Mouse (Mus musculus) forebrain, embryonic 15.5 days (tissue): ENCODE data around the gene Ptpn14. TPM values are rescaled to one million over a fixed set of nuclear protein-coding genes. Genes with fewer than 3 reads are reported as not detected.

Experiments used
- ATAC-seq: fragments of 200-750 bp; cut with Nextera tagmentation; replicated peaks from 2 replicates; pipeline ENCODE4 v1.8.0; 2017; ENCODE audit warnings: mild to moderate bottlenecking, moderate TSS enrichment, moderate library complexity
- H3K27ac ChIP-seq: fragments of 300-500 bp; sonication (generic); replicated peaks from 2 replicates; pipeline ENCODE4 v1.5.1; 2015; ENCODE audit warnings: mild to moderate bottlenecking, inconsistent platforms
- H3K27me3 ChIP-seq: fragments of 300-500 bp; sonication (generic); 2 replicates; pipeline ENCODE4 v1.6.1; 2015; ENCODE audit warnings: inconsistent platforms
- H3K36me3 ChIP-seq: fragments of 300-500 bp; sonication (generic); 2 replicates; pipeline ENCODE4 v1.6.1; 2015; ENCODE audit warnings: mild to moderate bottlenecking, inconsistent platforms
- H3K4me1 ChIP-seq: fragments of 300-500 bp; sonication (generic); 2 replicates; pipeline ENCODE4 v1.6.1; 2015; ENCODE audit warnings: inconsistent platforms
- H3K4me2 ChIP-seq: fragments of 300-500 bp; sonication (generic); replicated peaks from 2 replicates; pipeline ENCODE4 v1.6.1; 2015; ENCODE audit warnings: mild to moderate bottlenecking, inconsistent platforms
- H3K4me3 ChIP-seq: fragments of 300-500 bp; sonication (generic); 2 replicates; pipeline ENCODE4 v1.5.1; 2015; ENCODE audit warnings: mild to moderate bottlenecking, inconsistent platforms
- H3K9ac ChIP-seq: fragments of 300-500 bp; sonication (generic); replicated peaks from 2 replicates; pipeline ENCODE4 v1.6.1; 2015; ENCODE audit warnings: mild to moderate bottlenecking, inconsistent platforms
- H3K9me3 ChIP-seq: fragments of 300-500 bp; sonication (generic); 2 replicates; pipeline ENCODE4 v1.6.1; 2016; ENCODE audit warnings: inconsistent platforms
- WGBS: fragments of 180-500 bp; shearing (Covaris S2); methylation state at CpG from one replicate; pipeline ENCODE4 v1.1.7; 2015; ENCODE audit warnings: mixed read lengths; 5-methylcytosine and 5-hydroxymethylcytosine counted together
- polyA plus RNA-seq: library from polyadenylated mRNA; unstranded; fragments of >200 nt; fragmentation: Nextera tagmentation; extraction: Ambion mirVana; gene quantifications from 2 replicates; pipeline ENCODE4 v1.2.1, GENCODE M21; 2015

Gene Ptpn14
- polyA plus RNA-seq, 1 experiment from 2014 or later, result 0.64 TPM

DNA sequence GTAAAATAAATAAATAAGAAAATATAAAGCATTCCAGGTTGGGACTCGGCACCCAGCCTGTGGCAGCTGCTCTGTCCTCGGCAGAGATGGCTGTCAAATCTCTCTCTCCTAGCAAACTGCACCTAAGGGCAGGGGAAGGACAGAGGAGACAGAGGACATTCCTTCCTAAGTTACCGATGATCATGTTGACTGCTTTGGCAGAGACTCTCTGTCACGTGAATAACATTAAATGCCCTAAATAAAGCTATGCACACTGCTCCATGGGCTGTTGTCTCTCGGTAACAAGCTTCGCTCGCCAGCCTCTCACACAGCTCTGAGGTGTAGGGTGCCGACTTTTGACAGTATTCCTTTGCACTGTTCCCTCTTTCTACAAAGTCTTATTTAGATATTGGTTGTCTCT, 148.1 kb downstream of the Ptpn14 start:
- ATAC-seq, result no peak
- WGBS, result 77% methylated on average over 8 of the region's 8 CpGs
- no peak overlapping the region for H3K4me2 ChIP-seq
- no peak overlapping the region for H3K4me3 ChIP-seq
- no peak overlapping the region for H3K9ac ChIP-seq
- H3K9me3 ChIP-seq, result no peaks in the 10 kb centered on the region
- H3K4me1 ChIP-seq, result no peaks in the 10 kb centered on the region
- no peak overlapping the region for H3K27ac ChIP-seq
- no peaks in the 10 kb centered on the region for H3K27me3 ChIP-seq
- H3K36me3 ChIP-seq, result no peaks in the 10 kb centered on the region

DNA sequence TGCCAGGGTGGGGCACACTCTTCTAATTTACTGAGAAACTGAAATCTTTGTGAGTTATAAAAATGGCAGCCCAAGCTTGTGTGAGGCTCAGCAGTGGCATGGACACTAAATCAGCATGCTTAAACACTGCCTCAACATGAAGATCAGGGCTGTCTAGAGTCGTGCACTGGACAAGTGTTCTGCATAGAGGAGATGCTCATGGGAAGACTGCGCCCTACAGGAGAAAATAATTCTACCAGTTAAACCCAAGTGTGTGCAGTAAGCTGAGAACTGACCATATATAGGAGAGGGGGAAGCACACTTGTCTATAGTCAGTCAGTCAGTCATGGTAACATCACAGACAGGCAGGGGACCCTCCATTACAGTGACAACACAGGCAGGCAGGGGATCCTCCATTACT, 151.1 kb downstream of the Ptpn14 start:
- Histone ChIP-seq H3K27me3 (no peaks in the 10 kb centered on the region), H3K4me2 (no peak overlapping the region), H3K27ac (no peak overlapping the region), H3K4me1 (no peaks in the 10 kb centered on the region), H3K36me3 (no peaks in the 10 kb centered on the region), H3K4me3 (no peak overlapping the region), H3K9me3 (no peaks in the 10 kb centered on the region), H3K9ac (no peak overlapping the region)
- 54% methylated on average over 2 of the region's 2 CpGs for WGBS
- peak; percentile 44; the same call in 1 of the 2 replicates for ATAC-seq

DNA sequence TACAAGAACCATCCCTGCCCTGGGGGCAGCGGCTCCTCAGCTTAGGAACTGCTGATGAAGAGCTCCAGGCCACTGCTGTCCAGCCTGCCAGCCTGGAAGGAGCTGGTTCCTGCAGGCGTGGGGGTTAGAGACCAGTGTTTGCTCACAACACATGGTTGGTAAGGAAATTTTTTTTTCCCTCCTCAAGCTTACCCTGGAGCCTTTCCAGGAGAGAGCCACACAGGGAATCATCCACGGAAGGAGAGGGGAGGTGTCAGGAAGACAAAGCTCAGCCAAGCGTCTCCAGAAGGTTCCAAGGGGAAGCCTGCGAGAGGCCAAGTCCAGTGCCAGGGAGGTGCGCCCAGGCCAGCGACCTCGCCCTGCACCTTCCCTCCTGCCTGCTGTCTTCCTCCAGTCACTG, 151.9 kb downstream of the Ptpn14 start:
- ATAC-seq, result no peak
- no peak overlapping the region for H3K27ac ChIP-seq
- WGBS, result 77% methylated on average over 8 of the region's 8 CpGs
- no peaks in the 10 kb centered on the region for H3K9me3 ChIP-seq
- no peaks in the 10 kb centered on the region for H3K4me1 ChIP-seq
- no peak overlapping the region for H3K4me2 ChIP-seq
- no peak overlapping the region for H3K9ac ChIP-seq
- H3K4me3 ChIP-seq, result no peak overlapping the region
- H3K27me3 ChIP-seq, result no peaks in the 10 kb centered on the region
- no peaks in the 10 kb centered on the region for H3K36me3 ChIP-seq

DNA sequence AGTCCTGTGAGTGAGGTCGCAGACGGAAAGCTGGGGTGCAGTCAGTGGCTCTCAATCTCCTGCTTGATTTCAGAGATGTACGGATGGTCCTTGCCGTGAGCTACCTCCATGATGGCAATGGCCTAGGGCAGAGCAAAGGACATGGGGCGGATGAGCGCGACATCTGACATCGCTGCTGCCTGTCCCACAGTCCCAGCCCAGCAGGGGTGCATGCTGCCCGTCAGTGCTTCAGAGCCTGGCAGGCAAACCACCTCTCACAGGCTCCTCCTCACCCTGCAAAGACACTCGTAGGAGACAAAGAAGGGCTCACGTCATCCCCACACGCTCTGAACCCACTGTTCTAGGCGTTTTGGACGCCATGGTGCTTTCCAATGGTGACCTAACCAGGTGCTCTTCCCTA, 152.7 kb downstream of the Ptpn14 start:
- no peak overlapping the region for H3K4me2 ChIP-seq
- no peaks in the 10 kb centered on the region for H3K36me3 ChIP-seq
- no peak overlapping the region for H3K27ac ChIP-seq
- 75% methylated on average over 14 of the region's 14 CpGs for WGBS
- no peaks in the 10 kb centered on the region for H3K4me1 ChIP-seq
- no peaks in the 10 kb centered on the region for H3K27me3 ChIP-seq
- H3K9me3 ChIP-seq, result no peaks in the 10 kb centered on the region
- H3K4me3 ChIP-seq, result no peak overlapping the region
- no peak overlapping the region for H3K9ac ChIP-seq
- ATAC-seq, result no peak

DNA sequence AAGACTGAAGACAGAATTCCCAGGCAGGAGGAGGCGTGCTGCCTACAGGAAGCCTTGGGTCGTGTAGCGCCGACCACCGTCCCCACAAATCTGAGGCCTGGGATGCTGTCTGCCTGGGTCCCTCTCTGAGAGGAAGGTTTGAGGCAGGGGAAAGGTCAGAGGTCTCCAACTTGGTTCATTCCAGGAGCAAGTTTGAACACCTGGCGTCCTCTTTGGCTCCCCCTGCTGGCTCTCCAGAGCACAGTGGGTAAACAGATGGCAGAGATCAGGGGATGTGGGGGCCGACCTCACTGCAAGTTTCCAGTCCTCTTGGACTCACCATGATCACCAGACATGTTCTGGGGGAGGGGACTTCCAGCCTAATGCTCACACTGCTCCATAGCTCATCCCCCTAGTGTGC, 154.8 kb downstream of the Ptpn14 start:
- Histone ChIP-seq H3K4me3 (no peak overlapping the region), H3K27me3 (no peaks in the 10 kb centered on the region), H3K27ac (no peak overlapping the region), H3K36me3 (no peaks in the 10 kb centered on the region), H3K9me3 (no peaks in the 10 kb centered on the region), H3K9ac (no peak overlapping the region), H3K4me1 (no peaks in the 10 kb centered on the region), H3K4me2 (no peak overlapping the region)
- WGBS, result 55% methylated on average over 7 of the region's 7 CpGs
- ATAC-seq, result no peak

DNA sequence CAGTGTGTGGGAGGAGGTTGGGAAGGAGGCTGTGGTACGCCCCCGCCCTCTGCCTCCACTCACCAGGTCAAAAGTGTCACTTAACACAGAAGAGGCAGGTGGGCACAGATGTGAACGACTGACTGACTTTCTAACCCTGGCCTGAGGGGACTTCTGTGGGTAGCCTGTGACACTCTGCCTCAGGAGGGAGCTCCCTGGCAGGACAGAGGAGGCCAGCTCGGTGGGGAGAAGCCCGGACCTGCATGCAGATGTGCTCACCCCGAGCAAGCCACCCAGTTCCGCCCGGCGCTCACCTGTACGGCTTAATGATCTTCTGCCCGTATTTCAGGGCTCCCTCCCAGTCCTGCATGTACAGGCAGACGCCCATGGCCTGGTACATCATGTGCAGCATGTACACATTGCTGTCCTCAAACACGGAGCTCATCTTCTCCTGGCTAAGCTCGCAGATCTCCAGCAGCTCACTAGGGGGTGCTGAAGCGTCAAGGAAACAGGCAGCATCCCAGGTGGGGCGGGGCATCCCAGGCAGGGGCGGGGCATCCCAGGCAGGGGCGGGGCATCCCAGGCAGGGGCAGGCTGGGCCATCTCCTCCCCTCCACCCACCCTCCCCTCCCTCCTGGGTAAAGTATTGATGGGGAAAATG, 155.6 kb downstream of the Ptpn14 start:
- H3K27me3 ChIP-seq, result no peaks in the 10 kb centered on the region
- no peak overlapping the region for H3K4me2 ChIP-seq
- H3K36me3 ChIP-seq, result no peaks in the 10 kb centered on the region
- no peaks in the 10 kb centered on the region for H3K4me1 ChIP-seq
- WGBS, result 40% methylated on average over 18 of the region's 18 CpGs
- no peak overlapping the region for H3K4me3 ChIP-seq
- ATAC-seq, result 0 out of 2 replicates have a peak, but pooled peaks have one; percentile 5
- no peak overlapping the region for H3K9ac ChIP-seq
- no peak overlapping the region for H3K27ac ChIP-seq
- no peaks in the 10 kb centered on the region for H3K9me3 ChIP-seq

DNA sequence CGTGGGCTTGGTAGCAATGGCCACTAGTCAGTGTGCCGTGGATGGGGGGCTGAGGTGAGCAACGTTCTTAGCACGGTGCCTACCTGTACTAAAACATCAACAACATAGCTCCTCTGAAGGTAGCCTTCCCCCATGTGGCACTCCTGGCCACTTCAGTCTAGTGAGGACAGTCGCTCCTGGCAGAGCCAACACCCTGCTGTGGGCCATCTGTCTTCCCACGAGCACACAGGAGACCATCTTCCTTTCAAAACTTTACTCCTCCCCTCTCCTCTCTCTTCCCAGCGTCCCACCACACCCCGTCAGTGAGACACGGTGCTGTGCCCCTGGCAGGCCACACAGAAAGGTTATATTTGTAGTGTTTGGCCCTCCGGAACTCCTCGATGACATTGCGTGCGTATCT, 156.9 kb downstream of the Ptpn14 start:
- H3K27ac ChIP-seq, result no peak overlapping the region
- no peak for ATAC-seq
- H3K4me2 ChIP-seq, result no peak overlapping the region
- no peaks in the 10 kb centered on the region for H3K4me1 ChIP-seq
- H3K27me3 ChIP-seq, result no peaks in the 10 kb centered on the region
- 64% methylated on average over 13 of the region's 13 CpGs for WGBS
- H3K4me3 ChIP-seq, result no peak overlapping the region
- H3K9ac ChIP-seq, result no peak overlapping the region
- no peaks in the 10 kb centered on the region for H3K9me3 ChIP-seq
- H3K36me3 ChIP-seq, result no peaks in the 10 kb centered on the region

DNA sequence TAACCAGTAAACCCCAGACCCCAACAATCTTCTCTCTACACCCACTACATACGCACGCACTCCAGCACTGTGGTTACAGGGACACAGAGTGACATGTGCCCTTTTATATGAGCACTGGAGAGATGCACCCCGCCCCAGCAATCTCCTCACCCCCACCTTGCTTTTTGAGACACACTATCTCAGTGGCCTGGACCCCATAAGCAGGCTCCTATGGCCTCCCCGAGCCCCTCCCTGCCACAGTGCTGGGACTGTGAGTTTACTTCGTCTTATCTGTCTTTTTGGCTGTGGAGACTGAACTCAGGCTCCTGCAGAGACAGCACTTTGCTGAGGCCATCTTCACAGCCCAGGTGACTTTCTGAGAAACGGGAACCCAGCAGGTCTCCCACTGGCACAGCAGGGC, 157.9 kb downstream of the Ptpn14 start:
- H3K9me3 ChIP-seq, result no peaks in the 10 kb centered on the region
- H3K4me1 ChIP-seq, result no peaks in the 10 kb centered on the region
- H3K4me3 ChIP-seq, result no peak overlapping the region
- H3K36me3 ChIP-seq, result no peaks in the 10 kb centered on the region
- no peak for ATAC-seq
- 88% methylated on average over 6 of the region's 6 CpGs for WGBS
- no peak overlapping the region for H3K4me2 ChIP-seq
- H3K9ac ChIP-seq, result no peak overlapping the region
- H3K27me3 ChIP-seq, result no peaks in the 10 kb centered on the region
- H3K27ac ChIP-seq, result no peak overlapping the region

DNA sequence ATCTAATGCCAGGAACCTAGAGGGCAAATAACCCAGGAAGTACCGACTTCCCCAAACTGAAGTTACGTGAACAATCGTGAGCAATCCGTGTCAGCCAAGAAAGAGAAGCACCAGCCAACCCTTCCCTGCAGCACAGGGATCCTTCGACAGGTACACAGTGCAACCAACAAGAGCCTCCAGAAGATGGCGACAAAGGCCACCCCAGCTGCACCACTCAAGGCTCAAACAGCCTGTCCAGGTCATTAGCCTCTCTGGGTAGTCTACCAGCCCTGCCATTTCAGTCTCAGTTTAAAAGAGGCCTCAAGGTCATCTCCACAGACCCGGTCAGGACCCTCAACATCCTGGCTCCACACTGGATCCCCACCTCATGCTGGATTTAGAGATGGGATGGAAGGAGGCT, 159.4 kb downstream of the Ptpn14 start:
- Histone ChIP-seq H3K4me1 (no peaks in the 10 kb centered on the region), H3K4me2 (no peak overlapping the region), H3K27ac (no peak overlapping the region), H3K9ac (no peak overlapping the region), H3K36me3 (no peaks in the 10 kb centered on the region), H3K4me3 (no peak overlapping the region), H3K27me3 (no peaks in the 10 kb centered on the region), H3K9me3 (no peaks in the 10 kb centered on the region)
- 27% methylated on average over 7 of the region's 7 CpGs for WGBS
- ATAC-seq, result peak; percentile 66

DNA sequence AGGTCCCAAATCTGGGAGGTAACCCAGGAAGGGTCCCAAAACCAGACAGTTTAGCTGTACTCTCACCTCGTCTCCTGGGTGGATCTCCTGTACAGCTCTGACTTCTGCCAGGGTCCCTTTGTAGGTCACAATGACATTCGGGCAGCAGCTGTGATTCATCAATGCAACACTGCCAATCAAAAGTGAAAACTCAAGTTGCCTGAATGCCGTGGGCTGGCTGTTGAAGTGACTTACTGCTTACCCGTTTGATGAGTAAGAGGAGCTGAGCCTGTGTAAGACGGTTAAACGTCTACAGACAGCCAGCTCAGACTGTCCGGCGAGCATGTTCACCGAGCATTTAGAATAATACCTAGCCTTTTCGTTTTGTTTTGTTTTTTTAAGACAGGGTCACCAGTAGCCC, 160.7 kb downstream of the Ptpn14 start:
- H3K9me3 ChIP-seq, result no peaks in the 10 kb centered on the region
- H3K9ac ChIP-seq, result no peak overlapping the region
- H3K4me2 ChIP-seq, result no peak overlapping the region
- no peak overlapping the region for H3K4me3 ChIP-seq
- H3K27ac ChIP-seq, result no peak overlapping the region
- no peak for ATAC-seq
- peaks cover 3% of the 10 kb centered on the region; the same call in 1 of the 2 replicates for H3K36me3 ChIP-seq
- no peaks in the 10 kb centered on the region for H3K27me3 ChIP-seq
- H3K4me1 ChIP-seq, result no peaks in the 10 kb centered on the region
- 66% methylated on average over 10 of the region's 10 CpGs for WGBS

DNA sequence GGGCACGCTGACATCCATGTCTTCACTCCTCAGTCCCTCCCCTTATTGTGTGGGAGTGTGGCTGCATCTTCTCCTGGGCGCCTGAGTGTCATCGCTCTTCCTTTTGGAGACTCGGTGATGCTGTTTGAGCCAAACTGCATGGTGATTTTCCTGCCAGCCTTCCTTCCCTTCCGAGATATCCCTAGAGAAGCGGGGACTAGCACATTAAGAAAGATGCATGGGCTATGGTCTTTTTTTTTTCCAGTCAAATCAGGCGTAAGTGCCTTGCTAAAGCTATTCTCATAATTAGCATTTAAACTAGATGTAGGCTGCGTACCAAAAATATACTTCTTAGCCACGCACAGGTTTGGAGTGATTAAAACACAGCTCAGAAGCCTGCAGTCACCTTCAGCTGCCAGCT, 166.1 kb downstream of the Ptpn14 start:
- 60% methylated on average over 9 of the region's 9 CpGs for WGBS
- ATAC-seq, result no peak
- Histone ChIP-seq H3K36me3 (peaks cover 9% of the 10 kb centered on the region; the same call in 1 of the 2 replicates), H3K4me2 (no peak overlapping the region), H3K9ac (no peak overlapping the region), H3K4me1 (no peaks in the 10 kb centered on the region), H3K9me3 (no peaks in the 10 kb centered on the region), H3K27me3 (no peaks in the 10 kb centered on the region), H3K27ac (no peak overlapping the region), H3K4me3 (no peak overlapping the region)

DNA sequence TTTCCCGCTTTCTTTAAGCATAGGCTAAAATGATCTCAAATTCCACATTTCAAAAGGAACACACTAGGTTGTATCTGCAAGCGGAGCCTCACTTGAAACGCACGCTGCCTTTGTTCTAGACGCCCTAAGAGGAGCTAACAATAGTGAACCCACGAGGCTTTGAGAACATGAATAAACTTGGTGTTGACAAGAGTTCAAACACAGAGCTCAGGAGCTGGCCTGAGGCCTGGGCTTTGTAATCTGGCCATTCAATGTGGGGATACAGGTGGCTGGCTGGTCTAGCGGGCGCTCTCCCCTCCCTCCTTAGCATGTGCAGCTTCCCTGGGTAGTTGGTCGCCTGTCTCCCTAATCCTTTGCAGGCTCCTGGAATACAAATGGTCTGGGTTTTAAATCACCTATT, 169.8 kb downstream of the Ptpn14 start:
- Histone ChIP-seq H3K4me3 (no peak overlapping the region), H3K4me2 (no peak overlapping the region), H3K27me3 (no peaks in the 10 kb centered on the region), H3K9ac (no peak overlapping the region), H3K36me3 (peaks cover 9% of the 10 kb centered on the region; the same call in 1 of the 2 replicates), H3K9me3 (no peaks in the 10 kb centered on the region), H3K4me1 (no peaks in the 10 kb centered on the region), H3K27ac (no peak overlapping the region)
- 26% methylated on average over 9 of the region's 9 CpGs for WGBS
- ATAC-seq, result no peak

DNA sequence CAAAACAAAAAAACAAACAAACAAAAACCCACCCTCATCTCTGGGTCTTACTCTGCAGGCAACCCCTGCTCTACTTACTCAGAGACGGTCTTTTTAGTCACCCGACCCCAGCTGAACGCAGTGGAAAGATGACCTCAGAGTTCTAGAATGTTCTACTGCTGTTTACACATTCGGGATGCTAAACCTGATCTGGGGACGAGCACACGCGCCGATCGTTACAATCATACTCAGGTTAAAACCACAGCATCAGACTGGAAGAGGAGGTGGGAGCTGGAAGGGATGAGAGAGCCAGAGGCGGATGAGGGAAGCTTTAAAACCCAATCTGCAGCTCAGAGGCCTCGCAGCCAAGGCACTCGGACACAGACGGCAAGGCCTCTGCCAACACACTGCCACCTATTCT, 170.6 kb downstream of the Ptpn14 start:
- Histone ChIP-seq H3K9me3 (no peaks in the 10 kb centered on the region), H3K27ac (no peak overlapping the region), H3K36me3 (0 out of 2 replicates have a peak, but pooled peaks cover 5% of the 10 kb centered on the region), H3K4me1 (no peaks in the 10 kb centered on the region), H3K9ac (no peak overlapping the region), H3K4me2 (no peak overlapping the region), H3K27me3 (no peaks in the 10 kb centered on the region), H3K4me3 (no peak overlapping the region)
- ATAC-seq, result no peak
- 86% methylated on average over 13 of the region's 13 CpGs for WGBS
